In the genomic region with DNA sequence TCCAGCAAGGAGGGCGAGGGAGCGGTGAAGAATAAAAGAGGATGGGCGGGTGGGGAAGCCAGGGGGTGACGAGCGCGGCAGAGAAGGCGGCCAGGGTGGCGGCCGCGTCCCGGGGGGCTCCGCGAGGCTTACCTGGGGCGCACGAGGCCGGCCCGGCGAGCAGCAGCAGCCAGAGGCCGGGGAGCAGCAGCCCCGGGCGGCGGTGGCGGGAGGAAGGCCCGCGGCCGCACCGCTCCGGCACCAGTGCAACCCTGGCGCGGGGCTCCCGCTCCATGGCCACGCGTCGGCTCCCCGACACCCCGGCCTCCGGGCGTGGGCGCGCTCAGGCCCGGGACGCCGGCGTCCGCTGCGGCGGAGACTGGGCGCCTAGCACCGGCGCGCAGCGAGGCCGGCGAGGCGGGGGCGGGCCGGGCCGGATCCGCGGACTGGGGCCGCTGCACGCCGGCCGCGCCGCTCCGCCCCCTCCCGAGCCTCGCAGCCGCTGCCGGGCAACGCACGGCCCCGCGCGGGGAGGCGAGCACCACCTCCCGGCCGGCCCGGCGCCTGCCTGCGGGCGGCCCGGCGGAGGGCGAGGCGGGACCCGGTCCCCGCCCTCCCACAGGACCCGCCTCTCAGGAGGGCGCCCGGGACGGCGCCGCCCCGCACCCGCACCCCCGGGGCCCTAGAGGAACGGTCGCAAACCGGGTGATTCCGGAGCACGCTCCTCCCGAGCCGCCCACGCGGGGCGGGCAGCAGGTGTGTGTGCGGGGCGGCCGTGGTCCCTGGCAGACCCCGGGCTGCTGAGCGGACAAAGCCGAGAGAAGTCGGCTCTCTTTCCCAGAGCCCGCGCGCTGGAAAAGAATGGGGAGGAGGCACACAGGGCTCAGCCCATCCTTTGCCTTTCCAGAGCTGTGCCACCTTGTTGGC, we compare ENCODE assay signal across 8 mouse cellular contexts. TPM values are rescaled to one million over a fixed set of nuclear protein-coding genes. Genes with fewer than 3 reads are reported as not detected.
DNase-seq lines count a peak whose midpoint lies in the region; ATAC-seq and TF ChIP-seq lines count a peak whose summit lies in the region.

A gene (minus strand): TSS at position 274 of the 906 bp plus-strand sequence.

- WGBS in forebrain, embryonic 14.5 days: under 1% methylated on average over 77 of the region's 118 CpGs
- WGBS in large intestine, adult 2 months: 1% methylated on average over 111 of the region's 118 CpGs
- under 1% methylated on average over 109 of the region's 118 CpGs for WGBS in lung, adult 2 months

- no peaks in the 10 kb centered on the region for H3K36me3 ChIP-seq in forebrain, embryonic 14.5 days (ENCODE audit: control insufficient read depth, insufficient read depth, low read length)

- H3K27ac ChIP-seq in forebrain, embryonic 14.5 days (ENCODE audit: low read depth, low read length): peak within 1 kb of the TSS; percentile 91

- no peak for TF ChIP-seq POLR2A in lung, adult 2 months (IDR thresholded peaks at IDR 0.05; ENCODE audit: borderline replicate concordance, extremely low read depth, low read depth, low read length)

- intact Hi-C loops in heart, postnatal 14 days (cut with DNase I): loop anchor here (2.0 kb wide), 2 partner anchors 45 to 93 kb away; a partner anchor contains a TSS

- no peaks in the 10 kb centered on the region for H3K9me3 ChIP-seq in forebrain, embryonic 14.5 days (replicated peaks; ENCODE audit: control insufficient read depth, low read length)

- H3K9ac ChIP-seq in forebrain, embryonic 14.5 days (ENCODE audit: low read length): peak within 1 kb of the TSS; percentile 99

- peak within 1 kb of the TSS; percentile 84 for H3K4me3 ChIP-seq in forebrain, embryonic 14.5 days (ENCODE audit: low read depth, low read length)
- peak within 1 kb of the TSS; percentile 70 for H3K4me3 ChIP-seq in lung, adult 2 months (replicated peaks; ENCODE audit: extremely low read depth, low read depth, low read length)

- H3K4me1 ChIP-seq in forebrain, embryonic 14.5 days (ENCODE audit: control insufficient read depth, insufficient read depth, low read length): peaks cover 17% of the 10 kb centered on the region
- peaks cover 6% of the 10 kb centered on the region; the same call in 1 of the 2 replicates for H3K4me1 ChIP-seq in lung, adult 2 months (ENCODE audit: control insufficient read depth, insufficient read depth, low read length)

- peak; percentile 37 for DNase-seq in ES-CJ7 (ENCODE audit: low read depth, low spot score)
- peak; percentile 37 for DNase-seq in c-Kit-positive CD71-positive TER-119-positive erythroid progenitor cells, embryonic 14.5 days (ENCODE audit: low spot score)
- peak; percentile 83 for DNase-seq in forebrain, embryonic 14.5 days (ENCODE audit: low spot score)
- DNase-seq in heart, postnatal 14 days: peak; percentile 84 to 91
- peak; percentile 21 for DNase-seq in large intestine, adult 2 months (ENCODE audit: low read depth, low spot score)
- DNase-seq in lung, adult 2 months: peak; percentile 65
- peak; percentile 48 for DNase-seq in ovary, postnatal 10 days (ENCODE audit: low spot score)
- peak; percentile 32 to 45 for DNase-seq in thymus, postnatal 10 days (ENCODE audit: low spot score in 2 of 2)

- ATAC-seq in forebrain, embryonic 14.5 days: peak; percentile 97

- H3K27me3 ChIP-seq in forebrain, embryonic 14.5 days (replicated peaks; ENCODE audit: control insufficient read depth, insufficient read depth, low read length): no peaks in the 10 kb centered on the region

- TF ChIP-seq CTCF in lung, adult 2 months (IDR thresholded peaks at IDR 0.05; ENCODE audit: insufficient read depth, low read length): no peak

- H3K4me2 ChIP-seq in forebrain, embryonic 14.5 days (ENCODE audit: low read length): peak within 1 kb of the TSS; percentile 61

RNA-seq across cellular contexts. Expression of the gene that starts here (rescaled TPM):
- 10.9 and 13.3 TPM in 2 replicates for polyA plus RNA-seq in forebrain, embryonic 14.5 days (2014; fragmentation: Nextera tagmentation; extraction: Ambion mirVana)
- total RNA-seq in heart, postnatal 14 days (2021): 1 to 10 TPM; 1.7 TPM
- 0.26 and 0.34 TPM in 2 replicates for polyA plus RNA-seq in large intestine, adult 2 months (2012; rRNA removed)
- 6.0 and 7.1 TPM in 2 replicates for polyA plus RNA-seq in lung, adult 2 months (2012; rRNA removed)

Comparison
In these comparisons a context has a peak if more than half of its experiments do, and no peak if none do; other contexts are left out.
1. Peak in every context shown above with its lines: DNase-seq, ATAC-seq, H3K4me3 ChIP-seq and H3K27ac ChIP-seq.
2. Peak in DNase-seq in large intestine, adult 2 months; RNA of the gene not detected or under 1 TPM.
3. DNase-seq: peak in every context shown above with its lines; median percentile 88 in heart, postnatal 14 days; 83 in forebrain, embryonic 14.5 days; 65 in lung, adult 2 months; 48 in ovary, postnatal 10 days; 38 in thymus, postnatal 10 days; 37 in ES-CJ7; 37 in c-Kit-positive CD71-positive TER-119-positive erythroid progenitor cells, embryonic 14.5 days; 21 in large intestine, adult 2 months.